8 mouse cellular contexts compared by ENCODE assay signal in the genomic region with DNA sequence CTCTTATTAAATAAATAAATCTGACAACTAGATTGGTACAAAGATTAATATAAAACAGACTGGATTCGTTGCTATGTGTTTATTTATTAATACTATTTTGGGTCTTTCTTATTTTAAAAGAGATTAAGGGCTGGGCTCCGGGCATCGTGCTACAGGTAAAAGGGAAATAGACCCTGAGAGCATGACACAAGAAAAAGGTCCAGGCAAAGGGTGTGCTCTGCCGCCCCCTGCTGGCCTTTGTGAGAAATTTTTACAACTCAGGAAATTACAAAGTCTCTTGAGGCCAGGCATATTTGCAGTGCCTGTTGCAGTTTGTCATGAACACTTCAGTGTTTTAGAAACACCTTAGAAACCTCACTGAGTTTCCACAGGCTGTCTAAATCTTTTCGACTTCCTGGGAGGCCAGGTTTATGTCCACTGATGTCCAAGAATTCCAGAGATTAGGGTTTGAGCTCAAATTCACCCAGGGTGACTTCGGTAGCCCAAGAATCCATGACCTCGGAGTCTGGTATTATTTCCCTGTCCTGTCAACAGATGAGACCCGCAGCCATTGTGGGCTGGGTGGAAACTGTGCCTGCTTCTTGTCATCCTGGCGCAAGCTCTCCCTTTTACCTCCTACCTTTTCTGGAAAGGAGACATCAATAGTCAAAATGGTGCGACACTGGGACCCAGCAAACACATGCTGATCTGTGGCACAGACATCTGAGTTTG. TPM values are rescaled to one million over a fixed set of nuclear protein-coding genes. Genes with fewer than 3 reads are reported as not detected.
DNase-seq lines count a peak whose midpoint lies in the region; ATAC-seq and TF ChIP-seq lines count a peak whose summit lies in the region.

No protein-coding gene starts in this region.

- intact Hi-C loops in gastrocnemius, postnatal 36 days (cut with DNase I): no loop called here

- peaks cover 32% of the 10 kb centered on the region for H3K27me3 ChIP-seq in G1E (ENCODE audit: insufficient read depth, low read length)

- 37% methylated on average over 10 of the region's 10 CpGs for WGBS in bone marrow, adult 2 months

- peaks cover 7% of the 10 kb centered on the region; the same call in 1 of the 2 replicates for H3K4me1 ChIP-seq in G1E (ENCODE audit: insufficient read depth, low read depth, low read length)
- H3K4me1 ChIP-seq in bone marrow, adult 2 months (ENCODE audit: control insufficient read depth, insufficient read depth, low read length): no peaks in the 10 kb centered on the region; the same call in 1 of the 2 replicates

- H3K36me3 ChIP-seq in G1E (replicated peaks): no peaks in the 10 kb centered on the region

- no peak overlapping the region for H3K4me3 ChIP-seq in layer of hippocampus, adult 2 months
- no peak overlapping the region for H3K4me3 ChIP-seq in G1E (ENCODE audit: low read depth, low read length)
- no peak overlapping the region for H3K4me3 ChIP-seq in bone marrow, adult 2 months (replicated peaks; ENCODE audit: control insufficient read depth, low read depth, low read length)

- no peaks in the 10 kb centered on the region for H3K9me3 ChIP-seq in G1E (replicated peaks)

- H3K27ac ChIP-seq in layer of hippocampus, adult 2 months: no peak overlapping the region
- H3K27ac ChIP-seq in bone marrow, adult 2 months (ENCODE audit: control insufficient read depth, insufficient read depth, low read depth, low read length, poor library complexity): no peak overlapping the region

- peak in 1 of 2 experiments; percentile 41 for DNase-seq in layer of hippocampus, adult 2 months (ENCODE audit: low spot score in 2 of 2)
- no peak for DNase-seq in layer of hippocampus, adult 8-10 months (ENCODE audit: low spot score in 2 of 2)
- no peak for DNase-seq in G1E (ENCODE audit: low spot score)
- DNase-seq in lung, postnatal 36 days: peak; percentile 35
- peak; percentile 70 for DNase-seq in right cerebral cortex, postnatal 4 days
- no peak for DNase-seq in gastrocnemius, postnatal 36 days

- TF ChIP-seq CTCF in layer of hippocampus, adult 2 months (conservative IDR thresholded peaks at IDR 0.05): peak; percentile 89
- peak; percentile 47 for TF ChIP-seq CTCF in G1E (IDR thresholded peaks at IDR 0.05; ENCODE audit: low read depth, low read length)
- peak; percentile 85 for TF ChIP-seq CTCF in bone marrow, adult 2 months (IDR thresholded peaks at IDR 0.05; ENCODE audit: control insufficient read depth, insufficient read depth, low read length)

- TF ChIP-seq POLR2A in bone marrow, adult 2 months (IDR thresholded peaks at IDR 0.05; ENCODE audit: borderline replicate concordance, control insufficient read depth, low read depth, low read length): no peak

- no peak; the same call in 1 of the 2 replicates for ATAC-seq in G1E (ENCODE audit: extremely low read depth, insufficient number of reproducible peaks, low FRiP score, poor library complexity, severe bottlenecking)
- ATAC-seq in granulocyte monocyte progenitor cell, adult 5-6 weeks (replicated peaks; ENCODE audit: poor library complexity, severe bottlenecking): peak; percentile 93

RNA-seq across cellular contexts. Expression of gene Rcbtb2, which starts 24.0 kb away (rescaled TPM):
- total RNA-seq in layer of hippocampus, adult 2 months (2021): 10 to 100 TPM; 29.0 to 34.8 TPM
- 10 to 100 TPM; 25.4 to 41.4 (median 32.9) TPM for total RNA-seq in layer of hippocampus, adult 8-10 months (2022)
- total RNA-seq in G1E (2014; fragmentation: Nextera tagmentation) (29.1 and 34.8 TPM in 2 replicates), G1E (2017) (47.2 and 49.9 TPM in 2 replicates)
- 21.9 and 24.4 TPM in 2 replicates for polyA plus RNA-seq in G1E (2012)
- polyA plus RNA-seq in bone marrow, adult 2 months (2011; ENCODE audit: insufficient read depth, insufficient read length, low replicate concordance, missing spikeins): 11.1 and 18.3 TPM in 2 replicates
- total RNA-seq in granulocyte monocyte progenitor cell, adult 5-6 weeks (2014; fragmentation: Nextera tagmentation): 33.5 and 57.3 TPM in 2 replicates
- 28.0 and 35.6 TPM in 2 replicates for total RNA-seq in granulocyte monocyte progenitor cell, adult 5-6 weeks (2017)
- total RNA-seq in gastrocnemius, postnatal 36 days (2021): 10 to 100 TPM; 16.1 to 19.4 TPM

RNA-seq across cellular contexts. Expression of gene Cysltr2, which starts 49.9 kb away (rescaled TPM):
- total RNA-seq in layer of hippocampus, adult 2 months (2021): 1 to 10 TPM in 1 of 2 experiments, under 1 TPM in 1; 0.93 to 1.0 TPM
- total RNA-seq in layer of hippocampus, adult 8-10 months (2022): under 1 TPM in 3 of 4 experiments, not detected in 1; 0.39 to 0.73 (median 0.53) TPM
- not detected in 2 replicates for total RNA-seq in G1E (2014; fragmentation: Nextera tagmentation)
- 0.06 and 0.16 TPM in 2 replicates for total RNA-seq in G1E (2017)
- polyA plus RNA-seq in G1E (2012): not detected in 2 replicates
- polyA plus RNA-seq in bone marrow, adult 2 months (2011; ENCODE audit: insufficient read depth, insufficient read length, low replicate concordance, missing spikeins): 40.4 and 62.2 TPM in 2 replicates
- total RNA-seq in granulocyte monocyte progenitor cell, adult 5-6 weeks (2014; fragmentation: Nextera tagmentation): 1.4 TPM in 1 of 2 replicates, not detected in the other
- 0.39 TPM in 1 of 2 replicates, not detected in the other for total RNA-seq in granulocyte monocyte progenitor cell, adult 5-6 weeks (2017)
- total RNA-seq in gastrocnemius, postnatal 36 days (2021): not detected

Comparison
In these comparisons a context has a peak if more than half of its experiments do, and no peak if none do; other contexts are left out.
1. DNase-seq: peak in lung, postnatal 36 days (single experiment) and right cerebral cortex, postnatal 4 days (single experiment); none in layer of hippocampus, adult 8-10 months (0 of 2), G1E (single experiment) and gastrocnemius, postnatal 36 days (0 of 2).
2. Peak in every context shown above with its lines, with median percentiles within 50 percentile points of each other: CTCF ChIP-seq.